Mouse (Mus musculus) ES-Bruce4 (cell line): ENCODE data around the gene Fbxl3. TPM values are rescaled to one million over a fixed set of nuclear protein-coding genes. Genes with fewer than 3 reads are reported as not detected.
A peak's percentile ranks its signal among the peaks of the same experiment; 100 is the strongest.

ENCODE experiments used
- H3K27ac ChIP-seq: 2 replicates; pipeline ENCODE4 v1.5.1; 2012; ENCODE audit warnings: low read length, inconsistent platforms; ENCODE audit not compliant: insufficient read depth
- H3K27me3 ChIP-seq: 2 replicates; pipeline ENCODE4 v1.6.1; 2012; ENCODE audit warnings: mild to moderate bottlenecking, low read length, inconsistent platforms; ENCODE audit not compliant: control insufficient read depth, poor library complexity, insufficient read depth, severe bottlenecking
- H3K36me3 ChIP-seq: 2 replicates; pipeline ENCODE4 v1.6.1; 2012; ENCODE audit warnings: inconsistent platforms, mild to moderate bottlenecking, low read length, moderate library complexity; ENCODE audit not compliant: control insufficient read depth, poor library complexity, insufficient read depth, severe bottlenecking
- H3K4me1 ChIP-seq: one replicate; pipeline ENCODE4 v1.8.1; 2011; ENCODE audit warnings: low read length; ENCODE audit not compliant: control insufficient read depth, insufficient read depth
- H3K4me3 ChIP-seq: 2 replicates; pipeline ENCODE4 v1.5.1; 2011; ENCODE audit warnings: low read depth, mild to moderate bottlenecking, low read length
- H3K9ac ChIP-seq: 2 replicates; pipeline ENCODE4 v1.6.1; 2012; ENCODE audit warnings: low read depth, mild to moderate bottlenecking, inconsistent platforms; ENCODE audit not compliant: poor library complexity, severe bottlenecking
- H3K9me3 ChIP-seq: replicated peaks from 2 replicates; pipeline ENCODE4 v1.6.1; 2012; ENCODE audit warnings: mild to moderate bottlenecking, low read length, inconsistent platforms; ENCODE audit not compliant: control insufficient read depth, poor library complexity, insufficient read depth, severe bottlenecking
- CTCF ChIP-seq: IDR thresholded peaks from one replicate; pipeline ENCODE4 v1.8.1; 2011; ENCODE audit warnings: low read depth, low read length
- EP300 ChIP-seq: IDR thresholded peaks from 2 replicates; pipeline ENCODE4 v1.6.1; 2011; ENCODE audit warnings: low read depth, low read length; ENCODE audit not compliant: insufficient read depth
- POLR2A ChIP-seq: IDR thresholded peaks from one replicate; pipeline ENCODE4 v1.8.1; 2011; ENCODE audit warnings: low read length; ENCODE audit not compliant: insufficient read depth
- polyA plus RNA-seq: library from polyadenylated mRNA; stranded (reverse); fragments of >200 nt; gene quantifications from 2 replicates; pipeline ENCODE4 v1.2.4, GENCODE M21; 2011; ENCODE audit warnings: low read depth; ENCODE audit not compliant: missing spikeins, insufficient read depth, insufficient read length

Fbxl3 gene
- 79.9 and 89.9 TPM in 2 replicates for polyA plus RNA-seq

GRCm38 (mm10) chr14:103099238-103099933 lies at the start of gene Fbxl3:
TSS of gene Fbxl3 (minus strand) at chr14:103099566.
- TF ChIP-seq CTCF (no peak), POLR2A (no peak), EP300 (peak; percentile 96)
- Histone ChIP-seq H3K27me3 (no peaks in the 10 kb centered on the region), H3K4me3 (peak within 1 kb of the TSS; percentile 94), H3K27ac (peak within 1 kb of the TSS; percentile 98), H3K9ac (peak within 1 kb of the TSS; percentile 100), H3K4me1 (peaks cover 6% of the 10 kb centered on the region), H3K9me3 (no peaks in the 10 kb centered on the region), H3K36me3 (peaks cover 20% of the 10 kb centered on the region)

- Histone ChIP-seq H3K9ac (no peak overlapping the region), H3K36me3 (peaks cover 6% of the 10 kb centered on the region), H3K4me3 (no peak overlapping the region), H3K27me3 (no peaks in the 10 kb centered on the region), H3K27ac (no peak overlapping the region), H3K9me3 (no peaks in the 10 kb centered on the region), H3K4me1 (no peaks in the 10 kb centered on the region)
- TF ChIP-seq CTCF = peak; percentile 77
- TF ChIP-seq POLR2A = no peak
Measured at GRCm38 (mm10) chr14:103131991-103132390, 32.6 kb upstream of the Fbxl3 start.

- no peak for TF ChIP-seq CTCF
- Histone ChIP-seq H3K4me1 (no peaks in the 10 kb centered on the region), H3K9me3 (no peaks in the 10 kb centered on the region), H3K27ac (no peak overlapping the region), H3K36me3 (no peaks in the 10 kb centered on the region; the same call in 1 of the 2 replicates), H3K27me3 (no peaks in the 10 kb centered on the region), H3K9ac (no peak overlapping the region), H3K4me3 (no peak overlapping the region)
Measured at GRCm38 (mm10) chr14:103125756-103126155, 26.4 kb upstream of the Fbxl3 start.

GRCm38 (mm10) chr14:103114994-103115670 lies 15.8 kb upstream of the Fbxl3 start:
- Histone ChIP-seq H3K27ac (no peak overlapping the region), H3K4me3 (no peak overlapping the region), H3K36me3 (no peaks in the 10 kb centered on the region), H3K9ac (no peak overlapping the region), H3K27me3 (no peaks in the 10 kb centered on the region), H3K9me3 (no peaks in the 10 kb centered on the region), H3K4me1 (no peaks in the 10 kb centered on the region)
- TF ChIP-seq POLR2A = no peak
- no peak for TF ChIP-seq CTCF
- TF ChIP-seq EP300 = no peak

- Histone ChIP-seq H3K36me3 (no peaks in the 10 kb centered on the region), H3K27ac (no peak overlapping the region), H3K4me1 (no peaks in the 10 kb centered on the region), H3K9ac (no peak overlapping the region), H3K9me3 (no peaks in the 10 kb centered on the region), H3K4me3 (no peak overlapping the region), H3K27me3 (no peaks in the 10 kb centered on the region)
- no peak for TF ChIP-seq POLR2A
- no peak for TF ChIP-seq CTCF
- TF ChIP-seq EP300 = no peak
Measured at GRCm38 (mm10) chr14:103112606-103113363, 13.4 kb upstream of the Fbxl3 start.

- Histone ChIP-seq H3K27ac (no peak overlapping the region), H3K9me3 (no peaks in the 10 kb centered on the region), H3K9ac (no peak overlapping the region), H3K4me3 (no peak overlapping the region), H3K36me3 (no peaks in the 10 kb centered on the region), H3K27me3 (no peaks in the 10 kb centered on the region), H3K4me1 (no peaks in the 10 kb centered on the region)
- no peak for TF ChIP-seq EP300
- TF ChIP-seq CTCF = no peak
- no peak for TF ChIP-seq POLR2A
Measured at GRCm38 (mm10) chr14:103109971-103110370, 10.6 kb upstream of the Fbxl3 start.
